Mouse (Mus musculus) embryonic facial prominence, embryonic 10.5 days (tissue): ENCODE measurements around the gene Hoxc5. TPM values are rescaled to one million over a fixed set of nuclear protein-coding genes. Genes with fewer than 3 reads are reported as not detected.

ENCODE experiments used
- DNase-seq: peaks from one replicate; pipeline ENCODE4 v3.0.0-alpha.2; 2017; ENCODE audit warnings: low spot score
- H3K27ac ChIP-seq: fragments of 300-500 bp; sonication (generic); replicated peaks from 2 replicates; pipeline ENCODE4 v1.5.1; 2016; ENCODE audit warnings: mild to moderate bottlenecking
- H3K27me3 ChIP-seq: fragments of 300-500 bp; sonication (generic); replicated peaks from 2 replicates; pipeline ENCODE4 v1.6.1; 2016; ENCODE audit warnings: low read depth, mild to moderate bottlenecking; ENCODE audit not compliant: poor library complexity, severe bottlenecking
- H3K36me3 ChIP-seq: fragments of 300-500 bp; sonication (generic); replicated peaks from 2 replicates; pipeline ENCODE4 v1.6.1; 2016; ENCODE audit warnings: mild to moderate bottlenecking, moderate library complexity
- H3K4me1 ChIP-seq: fragments of 300-500 bp; sonication (generic); 2 replicates; pipeline ENCODE4 v1.6.1; 2016
- H3K4me3 ChIP-seq: fragments of 300-500 bp; sonication (generic); 2 replicates; pipeline ENCODE4 v1.5.1; 2016; ENCODE audit warnings: mild to moderate bottlenecking, moderate library complexity
- H3K9me3 ChIP-seq: fragments of 300-500 bp; sonication (generic); 2 replicates; pipeline ENCODE4 v1.6.1; 2016; ENCODE audit warnings: mild to moderate bottlenecking
- whole genome bisulfite sequencing: fragments of 180-500 bp; shearing (Covaris S2); methylation state at CpG from one replicate; pipeline ENCODE4 v1.1.7; 2016; 5-methylcytosine and 5-hydroxymethylcytosine counted together
- polyA plus RNA-seq: library from polyadenylated mRNA; unstranded; fragments of >200 nt; fragmentation: Nextera tagmentation; extraction: Ambion mirVana; gene quantifications from 2 replicates; pipeline ENCODE4 v1.2.1, GENCODE M21; 2016

Gene Hoxc5
- polyA plus RNA-seq, 1 experiment from 2014 or later, result 0.07 TPM

DNA sequence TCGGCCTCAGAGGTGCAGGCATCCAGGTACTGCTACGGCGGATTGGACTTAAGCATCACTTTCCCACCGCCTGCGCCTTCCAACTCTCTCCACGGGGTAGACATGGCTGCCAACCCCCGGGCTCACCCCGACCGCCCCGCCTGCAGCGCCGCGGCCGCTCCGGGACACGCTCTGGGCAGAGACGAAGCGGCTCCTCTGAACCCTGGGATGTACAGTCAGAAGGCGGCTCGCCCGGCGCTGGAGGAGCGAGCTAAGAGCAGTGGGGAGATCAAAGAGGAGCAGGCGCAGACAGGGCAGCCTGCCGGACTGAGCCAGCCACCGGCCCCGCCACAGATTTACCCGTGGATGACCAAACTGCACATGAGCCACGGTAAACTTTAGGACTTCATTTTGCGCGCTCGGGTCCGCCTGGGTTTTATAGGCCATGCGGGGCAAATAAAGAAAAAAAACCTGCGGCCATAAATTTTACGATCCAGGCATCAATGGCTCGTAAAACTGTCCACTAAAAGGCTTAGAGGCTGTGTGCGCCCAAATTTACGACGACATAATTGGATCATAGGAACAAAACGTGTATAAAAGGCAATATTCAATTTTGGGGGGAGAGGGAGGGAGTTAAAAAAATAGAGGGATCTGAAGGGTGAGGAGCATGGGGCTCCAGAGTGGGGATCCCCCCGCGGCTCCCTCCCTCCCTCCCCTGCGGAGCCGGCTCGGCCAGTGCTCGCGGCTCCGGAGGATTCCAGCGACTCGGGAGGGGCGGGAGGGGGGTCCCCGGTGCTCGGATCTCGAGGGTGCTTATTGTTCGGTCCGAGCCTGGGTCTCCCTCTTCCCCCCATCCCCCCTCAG, 47.1 kb downstream of the Hoxc5 start:
- Histone ChIP-seq H3K36me3 (no peaks in the 10 kb centered on the region), H3K4me3 (peak overlapping the region; percentile 28; the same call in 1 of the 2 replicates), H3K27me3 (peaks cover 100% of the 10 kb centered on the region), H3K9me3 (no peaks in the 10 kb centered on the region), H3K4me1 (peaks cover 4% of the 10 kb centered on the region), H3K27ac (no peak overlapping the region)
- WGBS, result under 1% methylated on average over 57 of the region's 57 CpGs
- DNase-seq, result peak; percentile 71

- peaks cover 4% of the 10 kb centered on the region for H3K4me1 ChIP-seq
- peak overlapping the region; percentile 28; the same call in 1 of the 2 replicates for H3K4me3 ChIP-seq
These were observed 47.8 kb downstream of the Hoxc5 start for GRCm38 (mm10) chr15:103015009-103015399.

GRCm38 (mm10) chr15:103015406-103016166, 48.3 kb downstream of the Hoxc5 start:
- peaks cover 100% of the 10 kb centered on the region for H3K27me3 ChIP-seq
- H3K4me1 ChIP-seq, result peaks cover 4% of the 10 kb centered on the region
- DNase-seq, result no peak
- no peak overlapping the region for H3K27ac ChIP-seq
- no peaks in the 10 kb centered on the region for H3K9me3 ChIP-seq
- WGBS, result under 1% methylated on average over 19 of the region's 19 CpGs
- H3K4me3 ChIP-seq, result no peak overlapping the region
- H3K36me3 ChIP-seq, result no peaks in the 10 kb centered on the region

More at GRCm38 (mm10) chr15:103015009-103015399, 47.8 kb downstream of the Hoxc5 start:
- WGBS, result under 1% methylated on average over 28 of the region's 28 CpGs
- no peak overlapping the region for H3K27ac ChIP-seq
- H3K27me3 ChIP-seq, result peaks cover 100% of the 10 kb centered on the region
- H3K9me3 ChIP-seq, result no peaks in the 10 kb centered on the region
- H3K36me3 ChIP-seq, result no peaks in the 10 kb centered on the region
- DNase-seq, result no peak

- Histone ChIP-seq H3K9me3 (no peaks in the 10 kb centered on the region), H3K27me3 (peaks cover 100% of the 10 kb centered on the region), H3K27ac (no peak within 1 kb of the TSS), H3K4me3 (no peak within 1 kb of the TSS), H3K36me3 (no peaks in the 10 kb centered on the region), H3K4me1 (peaks cover 4% of the 10 kb centered on the region)
- no peak for DNase-seq
- 5% methylated on average over 9 of the region's 9 CpGs for WGBS
These were observed 51.4 kb downstream of the Hoxc5 start, which contains the start of gene Hoxc4 for GRCm38 (mm10) chr15:103018636-103019035. Gene Hoxc4 (plus strand): TSS chr15:103018934.

- Histone ChIP-seq H3K4me1 (no peaks in the 10 kb centered on the region), H3K9me3 (no peaks in the 10 kb centered on the region), H3K27ac (no peak overlapping the region), H3K27me3 (peaks cover 100% of the 10 kb centered on the region), H3K4me3 (no peak overlapping the region), H3K36me3 (no peaks in the 10 kb centered on the region)
- 1% methylated on average over 8 of the region's 8 CpGs for WGBS
- DNase-seq, result no peak
These were observed 53.7 kb downstream of the Hoxc5 start for GRCm38 (mm10) chr15:103020899-103021418.

GRCm38 (mm10) chr15:103021544-103021943, 54.3 kb downstream of the Hoxc5 start:
- DNase-seq, result no peak
- Histone ChIP-seq H3K27ac (no peak overlapping the region), H3K4me1 (no peaks in the 10 kb centered on the region), H3K27me3 (peaks cover 100% of the 10 kb centered on the region), H3K9me3 (no peaks in the 10 kb centered on the region), H3K36me3 (no peaks in the 10 kb centered on the region), H3K4me3 (no peak overlapping the region)
- WGBS, result 7% methylated on average over 8 of the region's 8 CpGs

DNA sequence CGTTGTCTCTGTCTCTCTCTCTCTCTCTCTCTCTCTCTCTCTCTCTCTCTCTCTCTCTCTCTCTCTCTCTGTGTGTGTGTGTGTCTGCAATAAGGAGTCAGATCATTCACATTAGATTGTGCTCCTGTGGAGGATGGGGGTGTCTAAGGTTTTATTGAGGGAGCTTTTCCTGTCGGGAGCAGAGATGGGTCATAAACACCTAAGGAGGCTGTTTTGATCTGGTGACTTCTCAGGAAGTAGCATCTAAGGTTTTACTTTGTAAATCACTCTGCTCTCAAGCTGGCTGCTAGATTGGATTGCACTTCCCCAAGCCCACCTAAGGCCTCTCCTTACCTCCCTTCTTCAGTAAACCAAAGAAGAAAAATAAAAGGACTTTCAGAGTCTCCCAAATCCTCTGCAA, 56.9 kb downstream of the Hoxc5 start:
- no peak overlapping the region for H3K27ac ChIP-seq
- 1% methylated on average over 2 of the region's 2 CpGs for WGBS
- H3K36me3 ChIP-seq, result no peaks in the 10 kb centered on the region
- H3K4me1 ChIP-seq, result no peaks in the 10 kb centered on the region
- DNase-seq, result no peak
- H3K9me3 ChIP-seq, result no peaks in the 10 kb centered on the region
- H3K27me3 ChIP-seq, result peaks cover 100% of the 10 kb centered on the region
- H3K4me3 ChIP-seq, result no peak overlapping the region

GRCm38 (mm10) chr15:103027266-103028235, 60.3 kb downstream of the Hoxc5 start:
- Histone ChIP-seq H3K27me3 (peaks cover 100% of the 10 kb centered on the region), H3K36me3 (no peaks in the 10 kb centered on the region), H3K27ac (no peak overlapping the region), H3K4me3 (no peak overlapping the region), H3K9me3 (no peaks in the 10 kb centered on the region), H3K4me1 (no peaks in the 10 kb centered on the region)
- WGBS, result under 1% methylated on average over 43 of the region's 43 CpGs
- DNase-seq, result peak; percentile 53

DNA sequence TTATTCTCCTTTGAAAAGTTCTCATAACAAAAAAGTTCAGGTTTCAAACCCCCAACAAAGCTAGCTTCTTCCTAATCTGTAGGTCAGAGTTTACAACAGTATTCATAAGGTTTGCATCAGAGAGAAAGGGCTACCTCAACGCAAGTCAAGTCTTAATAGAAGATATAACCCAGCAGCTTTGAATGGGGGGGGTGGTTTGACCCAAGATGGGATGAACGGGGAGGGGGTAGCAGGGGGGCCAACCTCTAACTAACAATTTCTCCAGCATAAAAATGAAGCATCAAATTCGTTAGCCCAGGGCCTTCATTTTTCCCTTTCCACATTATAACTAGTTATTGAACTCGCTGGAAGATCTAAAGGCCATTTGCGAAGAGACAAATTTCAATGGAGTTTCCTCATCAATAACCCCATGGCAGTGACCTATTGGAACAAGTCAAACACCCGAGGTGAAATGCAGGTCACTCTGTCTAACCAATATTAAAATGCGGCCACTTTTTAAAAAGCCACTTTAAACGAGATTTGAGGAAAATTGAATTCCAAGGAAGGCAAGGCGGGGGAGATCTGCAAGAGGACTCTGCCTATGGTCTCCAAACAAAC, 61.8 kb downstream of the Hoxc5 start:
- DNase-seq, result peak; percentile 17
- H3K9me3 ChIP-seq, result no peaks in the 10 kb centered on the region
- peaks cover 100% of the 10 kb centered on the region for H3K27me3 ChIP-seq
- H3K36me3 ChIP-seq, result no peaks in the 10 kb centered on the region
- H3K4me3 ChIP-seq, result no peak overlapping the region
- peaks cover under 1% of the 10 kb centered on the region; the same call in 1 of the 2 replicates for H3K4me1 ChIP-seq
- no peak overlapping the region for H3K27ac ChIP-seq
- WGBS, result 8% methylated on average over 9 of the region's 9 CpGs

GRCm38 (mm10) chr15:103030142-103030541, 62.9 kb downstream of the Hoxc5 start:
- DNase-seq, result peak; percentile 24
- WGBS, result 2% methylated on average over 8 of the region's 8 CpGs
- H3K9me3 ChIP-seq, result no peaks in the 10 kb centered on the region
- H3K36me3 ChIP-seq, result no peaks in the 10 kb centered on the region
- no peak overlapping the region for H3K4me3 ChIP-seq
- no peak overlapping the region for H3K27ac ChIP-seq
- peaks cover 5% of the 10 kb centered on the region; the same call in 1 of the 2 replicates for H3K4me1 ChIP-seq
- peaks cover 100% of the 10 kb centered on the region for H3K27me3 ChIP-seq

DNA sequence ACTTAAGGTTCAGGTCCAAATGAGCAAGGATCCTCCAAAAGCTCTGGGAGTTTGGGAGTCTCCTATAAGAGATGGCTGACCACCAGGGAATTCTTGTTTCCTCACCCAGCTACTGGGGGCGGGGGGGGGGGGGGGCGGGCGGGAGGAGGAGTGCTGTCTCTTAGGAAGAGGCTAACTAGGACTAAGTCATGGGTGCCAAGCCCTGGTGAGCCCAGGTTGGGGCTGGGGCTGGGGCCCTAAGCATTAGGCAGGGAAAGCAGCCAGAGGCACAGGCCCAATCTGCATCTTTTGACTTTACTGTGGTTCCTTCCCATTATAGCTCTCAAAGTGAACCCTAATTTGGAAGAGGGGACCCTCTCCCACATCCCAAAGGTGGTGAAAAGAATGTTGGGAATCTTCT, 64.9 kb downstream of the Hoxc5 start:
- Histone ChIP-seq H3K4me3 (no peak overlapping the region), H3K27ac (no peak overlapping the region), H3K27me3 (peaks cover 100% of the 10 kb centered on the region), H3K9me3 (no peaks in the 10 kb centered on the region), H3K36me3 (no peaks in the 10 kb centered on the region), H3K4me1 (peaks cover 5% of the 10 kb centered on the region; the same call in 1 of the 2 replicates)
- WGBS, result 0% methylated on average over 3 of the region's 3 CpGs
- peak; percentile 18 for DNase-seq
